Mouse (Mus musculus) lung, adult 2 months (tissue): Measurements from ENCODE around the gene Nuak2. TPM values are rescaled to one million over a fixed set of nuclear protein-coding genes. Genes with fewer than 3 reads are reported as not detected.

ENCODE experiments used
- DNase-seq: peaks from one replicate; pipeline ENCODE4 v3.0.0; 2022
- H3K4me1 ChIP-seq: fragments of 200-500 bp; 2 replicates; pipeline ENCODE4 v1.6.1; 2011; ENCODE audit warnings: low read length; ENCODE audit not compliant: control insufficient read depth, insufficient read depth
- H3K4me3 ChIP-seq: fragments of 200-500 bp; replicated peaks from 2 replicates; pipeline ENCODE3; 2011; ENCODE audit warnings: low read depth, mild to moderate bottlenecking, control low read depth, low read length; ENCODE audit errors: extremely low read depth
- CTCF ChIP-seq: fragments of 200-500 bp; IDR thresholded peaks from 2 replicates; pipeline ENCODE4 v1.5.1; 2011; ENCODE audit warnings: mild to moderate bottlenecking, low read length, control low read depth; ENCODE audit not compliant: insufficient read depth
- POLR2A ChIP-seq: fragments of 200-500 bp; IDR thresholded peaks from 2 replicates; pipeline ENCODE4 v1.6.1; 2011; ENCODE audit warnings: low read depth, mild to moderate bottlenecking, control low read depth, low read length, borderline replicate concordance; ENCODE audit errors: extremely low read depth
- WGBS: fragments of 180-500 bp; shearing (Covaris S2); methylation state at CpG from one replicate; pipeline ENCODE4 v1.1.7; 2018; 5-methylcytosine and 5-hydroxymethylcytosine counted together
- polyA plus RNA-seq: library from polyadenylated mRNA; depleted of rRNA; stranded (reverse); fragments of >200 nt; gene quantifications from 2 replicates; pipeline ENCODE4 v1.2.3, GENCODE M21; 2012

The Nuak2 gene
- polyA plus RNA-seq, 1 experiment: 10.4 TPM

- TF ChIP-seq POLR2A: no peak
- no peak for TF ChIP-seq CTCF
- H3K4me3 ChIP-seq: no peak overlapping the region
- DNase-seq: no peak
- 57% methylated on average over 3 of the region's 3 CpGs for WGBS
- peaks cover 10% of the 10 kb centered on the region for H3K4me1 ChIP-seq
Measured at GRCm38 (mm10) chr1:132296051-132296450, 19.9 kb upstream of the Nuak2 start.

DNA sequence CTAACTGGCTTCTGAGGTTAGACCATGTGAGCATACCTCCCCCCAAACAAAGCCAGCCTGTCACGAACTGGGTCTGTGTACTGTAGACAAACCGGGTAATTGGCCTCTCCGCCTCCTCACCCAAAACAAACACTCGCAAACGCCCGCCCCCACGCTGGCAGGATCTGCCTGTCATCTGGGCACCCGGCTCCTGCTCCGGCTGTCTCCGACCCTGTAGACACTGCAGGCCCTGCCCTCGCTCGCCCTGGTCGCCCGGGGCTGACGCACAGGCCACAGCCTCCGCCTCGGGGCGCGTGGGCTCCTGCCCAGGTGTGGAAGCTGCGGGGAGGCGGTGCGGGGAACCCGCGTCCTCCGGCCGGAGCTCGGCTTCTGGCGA, 17.5 kb upstream of the Nuak2 start, which contains the start of gene Klhdc8a:
Klhdc8a (plus strand) TSS at position 202 of the 376 bp plus-strand sequence.
- Histone ChIP-seq H3K4me3 (peak within 1 kb of the TSS; percentile 31), H3K4me1 (no peaks in the 10 kb centered on the region)
- 3% methylated on average over 28 of the region's 28 CpGs for WGBS
- TF ChIP-seq POLR2A (no peak), CTCF (no peak)
- DNase-seq: no peak

- WGBS: 2% methylated on average over 69 of the region's 71 CpGs
- TF ChIP-seq CTCF (no peak), POLR2A (no peak)
- peak; percentile 59 for DNase-seq
Measured at GRCm38 (mm10) chr1:132298801-132299464, 17.0 kb upstream of the Nuak2 start.

GRCm38 (mm10) chr1:132299744-132300143, 16.2 kb upstream of the Nuak2 start:
- TF ChIP-seq CTCF: no peak
- TF ChIP-seq POLR2A: no peak
- WGBS: 90% methylated on average over 5 of the region's 5 CpGs
- Histone ChIP-seq H3K4me1 (no peaks in the 10 kb centered on the region), H3K4me3 (no peak overlapping the region)
- no peak for DNase-seq

More at GRCm38 (mm10) chr1:132298801-132299464, 17.0 kb upstream of the Nuak2 start:
- Histone ChIP-seq H3K4me1 (no peaks in the 10 kb centered on the region), H3K4me3 (peak overlapping the region; percentile 31)

DNA sequence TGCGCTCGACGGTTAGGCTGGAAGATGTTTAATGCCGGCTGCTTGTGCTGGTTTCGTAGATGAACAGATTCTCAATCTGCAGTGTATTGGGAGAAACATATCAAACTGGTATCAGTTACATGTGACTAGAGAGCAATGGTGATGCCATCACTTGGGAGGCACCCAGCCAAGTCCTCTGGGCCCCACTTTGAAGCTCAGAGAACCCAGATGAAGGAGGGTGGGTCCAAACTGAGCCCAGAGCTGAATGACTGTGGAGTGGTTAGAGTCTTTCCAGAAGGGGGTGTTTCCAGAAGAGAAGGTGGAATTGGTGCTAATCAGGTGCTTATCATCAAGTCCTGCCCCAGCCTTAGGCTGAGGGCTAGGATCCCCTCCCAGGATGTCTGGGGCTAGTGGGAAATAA, 14.7 kb upstream of the Nuak2 start:
- Histone ChIP-seq H3K4me3 (no peak overlapping the region), H3K4me1 (no peaks in the 10 kb centered on the region)
- 94% methylated on average over 5 of the region's 5 CpGs for WGBS
- no peak for DNase-seq
- no peak for TF ChIP-seq CTCF
- no peak for TF ChIP-seq POLR2A

- no peak for TF ChIP-seq POLR2A
- TF ChIP-seq CTCF: no peak
- no peak for DNase-seq
- 96% methylated on average over 9 of the region's 9 CpGs for WGBS
- H3K4me3 ChIP-seq: no peak overlapping the region
- H3K4me1 ChIP-seq: no peaks in the 10 kb centered on the region
Measured at GRCm38 (mm10) chr1:132302341-132302866, 13.5 kb upstream of the Nuak2 start.

- no peak overlapping the region for H3K4me3 ChIP-seq
- WGBS: 74% methylated on average over 9 of the region's 9 CpGs
- H3K4me1 ChIP-seq: no peaks in the 10 kb centered on the region
- no peak for DNase-seq
- TF ChIP-seq POLR2A: no peak
Measured at GRCm38 (mm10) chr1:132304618-132305214, 11.2 kb upstream of the Nuak2 start.

DNA sequence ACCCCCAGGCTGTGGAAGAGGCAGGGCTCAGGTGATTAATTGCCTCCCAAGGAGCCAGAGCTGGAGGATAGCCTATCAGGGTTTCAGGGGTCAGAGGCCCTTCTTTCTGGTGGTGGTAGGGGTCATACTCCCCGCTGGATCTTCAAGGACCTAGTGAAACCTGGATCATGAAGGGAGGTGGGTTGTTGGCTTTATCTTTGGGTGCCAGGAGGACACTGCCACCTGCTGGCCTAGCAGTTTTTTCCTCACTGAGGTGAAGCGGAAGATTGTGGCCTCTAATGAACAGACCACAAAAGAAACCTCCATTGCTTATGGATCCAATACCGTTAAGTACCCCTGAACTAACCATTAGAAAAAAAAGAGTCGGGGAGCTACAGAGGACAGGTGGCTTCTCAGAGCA, 9.8 kb upstream of the Nuak2 start:
- H3K4me3 ChIP-seq: no peak overlapping the region
- no peaks in the 10 kb centered on the region for H3K4me1 ChIP-seq
- peak; percentile 72 for DNase-seq
- 33% methylated on average over 4 of the region's 4 CpGs for WGBS
- TF ChIP-seq POLR2A: no peak
- peak; percentile 88 for TF ChIP-seq CTCF

DNA sequence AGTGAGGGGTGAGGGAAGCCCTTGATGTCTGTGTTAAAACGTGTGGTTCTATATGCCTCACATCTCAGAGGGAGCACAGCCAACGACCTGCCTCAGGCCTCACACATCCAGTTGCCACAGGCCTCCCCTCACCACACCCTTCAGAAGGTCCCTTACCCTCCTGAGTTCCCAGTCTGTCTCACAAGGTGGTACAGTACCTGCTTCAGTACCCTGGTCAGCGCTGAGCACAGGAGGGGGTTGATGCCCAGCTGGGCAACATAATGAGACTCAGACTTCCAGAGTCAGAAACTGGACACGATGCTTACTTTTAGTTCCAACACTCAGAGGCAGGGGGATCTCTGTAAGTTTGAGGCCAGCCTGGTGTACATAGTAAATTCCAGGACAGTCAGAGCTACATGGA, 9.1 kb upstream of the Nuak2 start:
- TF ChIP-seq CTCF (no peak), POLR2A (no peak)
- H3K4me1 ChIP-seq: no peaks in the 10 kb centered on the region
- 38% methylated on average over 4 of the region's 4 CpGs for WGBS
- no peak for DNase-seq
- H3K4me3 ChIP-seq: no peak overlapping the region

DNA sequence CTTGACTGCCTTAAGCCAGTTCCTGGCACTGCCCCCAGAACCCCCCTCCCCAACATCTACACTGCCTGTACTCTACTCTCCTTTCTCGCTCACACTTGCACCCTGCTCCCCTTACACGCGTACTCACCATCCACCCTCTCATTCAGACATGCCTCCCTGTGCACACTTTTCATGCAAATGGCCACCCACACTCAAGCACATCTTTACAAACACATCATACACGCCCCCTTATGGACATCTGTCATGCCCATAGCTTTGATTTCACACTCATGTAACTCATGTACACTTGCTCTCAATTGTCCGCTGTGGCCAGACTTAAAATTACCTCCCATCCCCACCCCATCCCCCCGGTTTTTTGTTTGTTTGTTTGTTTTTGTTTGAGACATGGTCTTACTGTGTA, 8.0 kb upstream of the Nuak2 start:
- TF ChIP-seq CTCF (no peak), POLR2A (no peak)
- WGBS: 86% methylated on average over 6 of the region's 6 CpGs
- no peak for DNase-seq
- peaks cover 2% of the 10 kb centered on the region; the same call in 1 of the 2 replicates for H3K4me1 ChIP-seq
- no peak overlapping the region for H3K4me3 ChIP-seq
